Mouse (Mus musculus) brain, embryonic 14.5 days (tissue): ENCODE results near the gene Hoxa13. TPM values are rescaled to one million over a fixed set of nuclear protein-coding genes. Genes with fewer than 3 reads are reported as not detected.

ENCODE experiments used
- DNase-seq: peaks from one replicate; pipeline ENCODE4 v3.0.0-alpha.2; 2011; ENCODE audit warnings: low read depth
- CTCF ChIP-seq: fragments of 200-500 bp; IDR thresholded peaks from 2 replicates; pipeline ENCODE4 v1.5.1; 2012; ENCODE audit warnings: inconsistent platforms, mild to moderate bottlenecking, moderate library complexity, borderline replicate concordance; ENCODE audit not compliant: insufficient read depth, insufficient read length; ENCODE audit errors: extremely low read depth
- POLR2A ChIP-seq: fragments of 200-500 bp; IDR thresholded peaks from 2 replicates; pipeline ENCODE4 v1.6.1; 2012; ENCODE audit warnings: mild to moderate bottlenecking, inconsistent platforms, borderline replicate concordance; ENCODE audit not compliant: poor library complexity, insufficient read depth, insufficient read length, severe bottlenecking; ENCODE audit errors: extremely low read depth
- polyA plus RNA-seq: library from polyadenylated mRNA; depleted of rRNA; stranded (reverse); fragments of >200 nt; gene quantifications from 2 replicates; pipeline ENCODE4 v1.2.3, GENCODE M21; 2012

Hoxa13 gene
- polyA plus RNA-seq, 1 experiment, result not detected

GRCm38 (mm10) chr6:52281084-52281483, 20.4 kb upstream of the Hoxa13 start:
- no peak for DNase-seq
- TF ChIP-seq POLR2A (no peak), CTCF (no peak)

- no peak for TF ChIP-seq POLR2A
- no peak for TF ChIP-seq CTCF
- no peak for DNase-seq
Measured at GRCm38 (mm10) chr6:52276920-52277319, 16.2 kb upstream of the Hoxa13 start.

GRCm38 (mm10) chr6:52276382-52276781, 15.7 kb upstream of the Hoxa13 start:
- TF ChIP-seq CTCF (no peak), POLR2A (no peak)
- DNase-seq, result no peak

GRCm38 (mm10) chr6:52275563-52276280, 15.0 kb upstream of the Hoxa13 start:
- DNase-seq, result no peak
- TF ChIP-seq CTCF (no peak), POLR2A (no peak)

GRCm38 (mm10) chr6:52274576-52274975, 13.9 kb upstream of the Hoxa13 start:
- TF ChIP-seq CTCF, result no peak
- TF ChIP-seq POLR2A, result no peak

GRCm38 (mm10) chr6:52273656-52274280, 13.1 kb upstream of the Hoxa13 start:
- TF ChIP-seq CTCF, result no peak
- TF ChIP-seq POLR2A, result no peak
- no peak for DNase-seq

More at GRCm38 (mm10) chr6:52274576-52274975, 13.9 kb upstream of the Hoxa13 start:
- no peak for DNase-seq

- DNase-seq, result no peak
Measured at GRCm38 (mm10) chr6:52272766-52273655, 12.3 kb upstream of the Hoxa13 start.

GRCm38 (mm10) chr6:52270494-52271480, 10.1 kb upstream of the Hoxa13 start:
- peak; percentile 82 for DNase-seq
- TF ChIP-seq CTCF (peak; percentile 86), POLR2A (no peak)

More at GRCm38 (mm10) chr6:52272766-52273655, 12.3 kb upstream of the Hoxa13 start:
- no peak for TF ChIP-seq POLR2A
- TF ChIP-seq CTCF, result no peak

GRCm38 (mm10) chr6:52268756-52269155, 8.1 kb upstream of the Hoxa13 start:
- TF ChIP-seq CTCF (no peak), POLR2A (no peak)
- no peak for DNase-seq

- DNase-seq, result no peak
- no peak for TF ChIP-seq POLR2A
- no peak for TF ChIP-seq CTCF
Measured at GRCm38 (mm10) chr6:52268341-52268740, 7.7 kb upstream of the Hoxa13 start.

- TF ChIP-seq POLR2A (no peak), CTCF (no peak)
- DNase-seq, result no peak
Measured at GRCm38 (mm10) chr6:52267691-52268090, 7.0 kb upstream of the Hoxa13 start.
